Mouse (Mus musculus): Measurements from ENCODE around the gene Pced1b. TPM values are rescaled to one million over a fixed set of nuclear protein-coding genes. Genes with fewer than 3 reads are reported as not detected.

The Pced1b gene
- polyA plus RNA-seq, 1 experiment from 2014 or later: 5.7 TPM

DNA sequence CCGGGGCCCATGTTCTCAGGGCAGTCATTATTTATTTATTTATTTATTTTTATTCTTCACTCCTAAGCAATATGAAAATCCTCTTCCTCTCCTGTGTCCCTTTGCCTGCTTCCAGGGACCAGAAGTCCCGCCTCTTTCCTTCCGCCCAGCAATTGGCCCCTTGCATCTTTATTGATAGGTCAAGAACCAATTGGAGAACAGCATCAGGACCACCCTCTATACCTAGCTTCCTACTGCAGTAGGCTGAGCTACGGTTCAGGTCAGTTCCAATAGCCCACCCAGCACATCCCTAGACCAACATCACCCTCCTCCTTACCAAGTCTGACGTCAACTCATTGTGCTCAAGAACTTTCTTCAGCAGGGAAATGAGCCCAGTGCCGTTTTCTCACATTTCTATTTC, 99.0 kb downstream of the Pced1b start:
- Histone ChIP-seq H3K9me3 (ENCODE audit: control insufficient read depth, low read length) (no peaks in the 10 kb centered on the region), H3K4me3 (replicated peaks; ENCODE audit: low read depth, low read length) (no peak overlapping the region), H3K36me3 (ENCODE audit: control insufficient read depth, insufficient read depth, low read length) (no peaks in the 10 kb centered on the region), H3K27me3 (ENCODE audit: control insufficient read depth, insufficient read depth, low read length) (no peaks in the 10 kb centered on the region), H3K4me2 (ENCODE audit: low read length) (no peak overlapping the region), H3K4me1 (ENCODE audit: control insufficient read depth, insufficient read depth, low read length) (no peaks in the 10 kb centered on the region), H3K9ac (replicated peaks; ENCODE audit: low read length) (no peak overlapping the region), H3K27ac (replicated peaks; ENCODE audit: low read depth, low read length) (no peak overlapping the region)
- ATAC-seq (ENCODE audit: low FRiP score, low TSS enrichment) (no peak), DNase-seq (no peak)
- 82% methylated on average over 6 of the region's 6 CpGs for WGBS

DNA sequence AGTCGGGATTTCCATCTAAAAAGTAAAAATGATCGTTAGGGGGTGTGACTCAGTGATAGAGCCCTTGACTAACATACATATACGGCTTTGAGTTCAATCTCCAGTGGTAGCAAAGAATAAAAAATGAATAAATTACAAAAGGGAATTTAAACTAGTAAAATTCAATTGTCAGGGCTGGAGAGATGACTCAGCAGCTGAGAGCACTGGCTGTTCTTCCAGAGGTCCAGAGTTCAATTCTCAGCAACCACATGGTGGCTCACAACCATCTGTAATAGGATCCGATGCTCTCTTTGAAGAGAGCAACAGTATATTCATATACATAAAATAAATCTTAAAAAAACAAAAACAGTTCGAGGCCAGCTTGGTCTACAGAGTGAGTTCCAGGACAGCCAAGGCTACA, 99.5 kb downstream of the Pced1b start:
- 91% methylated on average over 5 of the region's 5 CpGs for WGBS
- ATAC-seq (ENCODE audit: low FRiP score, low TSS enrichment): no peak

DNA sequence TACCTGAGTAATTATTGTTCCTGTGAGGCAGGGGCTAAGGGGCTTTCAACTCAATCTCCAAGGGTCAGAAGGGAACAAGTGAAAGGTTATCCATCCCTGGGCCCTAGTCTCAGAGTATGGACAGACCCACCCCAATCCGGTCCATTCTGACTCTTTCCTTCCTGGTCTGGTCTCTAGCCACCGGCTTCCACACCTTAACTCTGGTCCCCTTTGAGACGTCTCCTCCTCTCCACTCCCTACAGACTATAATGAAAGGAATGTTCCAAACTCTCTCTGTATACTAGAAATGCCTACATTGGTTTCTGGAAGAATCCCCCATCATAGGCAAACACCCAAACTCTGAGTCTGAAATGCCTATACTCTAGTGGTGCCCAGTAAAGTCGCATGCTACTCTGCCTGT, 100.0 kb downstream of the Pced1b start:
- Histone ChIP-seq H3K27ac (replicated peaks; ENCODE audit: low read depth, low read length) (no peak overlapping the region), H3K9ac (replicated peaks; ENCODE audit: low read length) (no peak overlapping the region), H3K36me3 (ENCODE audit: control insufficient read depth, insufficient read depth, low read length) (no peaks in the 10 kb centered on the region), H3K4me3 (replicated peaks; ENCODE audit: low read depth, low read length) (no peak overlapping the region), H3K27me3 (ENCODE audit: control insufficient read depth, insufficient read depth, low read length) (no peaks in the 10 kb centered on the region), H3K4me1 (ENCODE audit: control insufficient read depth, insufficient read depth, low read length) (no peaks in the 10 kb centered on the region), H3K9me3 (ENCODE audit: control insufficient read depth, low read length) (no peaks in the 10 kb centered on the region), H3K4me2 (ENCODE audit: low read length) (no peak overlapping the region)
- ATAC-seq (ENCODE audit: low FRiP score, low TSS enrichment) (no peak), DNase-seq (no peak)
- 96% methylated on average over 4 of the region's 4 CpGs for WGBS

More for the DNA sequence above, 99.5 kb downstream of the Pced1b start:
- H3K4me1 ChIP-seq (ENCODE audit: control insufficient read depth, insufficient read depth, low read length): no peaks in the 10 kb centered on the region
- H3K36me3 ChIP-seq (ENCODE audit: control insufficient read depth, insufficient read depth, low read length): no peaks in the 10 kb centered on the region
- no peak overlapping the region for H3K27ac ChIP-seq (replicated peaks; ENCODE audit: low read depth, low read length)
- H3K9ac ChIP-seq (replicated peaks; ENCODE audit: low read length): no peak overlapping the region
- H3K4me3 ChIP-seq (replicated peaks; ENCODE audit: low read depth, low read length): no peak overlapping the region
- H3K27me3 ChIP-seq (ENCODE audit: control insufficient read depth, insufficient read depth, low read length): no peaks in the 10 kb centered on the region
- H3K4me2 ChIP-seq (ENCODE audit: low read length): no peak overlapping the region
- DNase-seq: no peak
- H3K9me3 ChIP-seq (ENCODE audit: control insufficient read depth, low read length): no peaks in the 10 kb centered on the region

- Histone ChIP-seq H3K4me1 (ENCODE audit: control insufficient read depth, insufficient read depth, low read length) (no peaks in the 10 kb centered on the region), H3K27me3 (ENCODE audit: control insufficient read depth, insufficient read depth, low read length) (no peaks in the 10 kb centered on the region), H3K9me3 (ENCODE audit: control insufficient read depth, low read length) (no peaks in the 10 kb centered on the region), H3K4me2 (ENCODE audit: low read length) (no peak overlapping the region), H3K4me3 (replicated peaks; ENCODE audit: low read depth, low read length) (no peak overlapping the region), H3K9ac (replicated peaks; ENCODE audit: low read length) (no peak overlapping the region), H3K27ac (replicated peaks; ENCODE audit: low read depth, low read length) (no peak overlapping the region), H3K36me3 (ENCODE audit: control insufficient read depth, insufficient read depth, low read length) (no peaks in the 10 kb centered on the region)
- 89% methylated on average over 24 of the region's 24 CpGs for WGBS
- ATAC-seq (ENCODE audit: low FRiP score, low TSS enrichment): no peak
- no peak for DNase-seq
Measured at GRCm38 (mm10) chr15:97348566-97349315, 101.8 kb downstream of the Pced1b start.

- ATAC-seq (ENCODE audit: low FRiP score, low TSS enrichment): no peak
- no peak for DNase-seq
- WGBS: 85% methylated on average over 4 of the region's 4 CpGs
Measured at GRCm38 (mm10) chr15:97350528-97350927, 103.6 kb downstream of the Pced1b start.

DNA sequence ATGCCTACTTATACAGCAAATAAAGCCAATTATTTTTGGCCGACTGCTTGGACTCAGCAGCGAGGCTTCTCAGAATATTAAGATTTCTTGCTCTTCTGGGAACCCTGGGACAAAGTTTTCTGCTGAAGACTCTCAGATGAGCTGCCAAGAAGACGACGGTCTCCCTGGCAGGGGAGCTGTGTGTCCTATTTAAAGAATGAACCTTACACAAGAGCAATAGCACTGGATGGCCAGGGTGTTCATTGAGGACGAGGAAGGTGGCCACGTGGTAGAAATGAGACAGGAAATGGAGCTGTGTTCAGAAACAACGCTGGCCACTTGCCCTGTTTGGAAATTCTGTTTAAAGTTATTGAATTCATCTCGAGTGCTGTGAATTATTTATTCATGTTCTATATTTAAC, 104.1 kb downstream of the Pced1b start:
- Histone ChIP-seq H3K4me3 (replicated peaks; ENCODE audit: low read depth, low read length) (no peak overlapping the region), H3K4me2 (ENCODE audit: low read length) (no peak overlapping the region), H3K9ac (replicated peaks; ENCODE audit: low read length) (no peak overlapping the region), H3K27ac (replicated peaks; ENCODE audit: low read depth, low read length) (no peak overlapping the region), H3K9me3 (ENCODE audit: control insufficient read depth, low read length) (no peaks in the 10 kb centered on the region), H3K36me3 (ENCODE audit: control insufficient read depth, insufficient read depth, low read length) (no peaks in the 10 kb centered on the region), H3K4me1 (ENCODE audit: control insufficient read depth, insufficient read depth, low read length) (no peaks in the 10 kb centered on the region), H3K27me3 (ENCODE audit: control insufficient read depth, insufficient read depth, low read length) (no peaks in the 10 kb centered on the region)
- ATAC-seq (ENCODE audit: low FRiP score, low TSS enrichment): no peak
- no peak for DNase-seq
- 75% methylated on average over 8 of the region's 8 CpGs for WGBS

More at GRCm38 (mm10) chr15:97350528-97350927, 103.6 kb downstream of the Pced1b start:
- no peak overlapping the region for H3K9ac ChIP-seq (replicated peaks; ENCODE audit: low read length)
- no peaks in the 10 kb centered on the region for H3K4me1 ChIP-seq (ENCODE audit: control insufficient read depth, insufficient read depth, low read length)
- no peak overlapping the region for H3K4me2 ChIP-seq (ENCODE audit: low read length)
- no peaks in the 10 kb centered on the region for H3K36me3 ChIP-seq (ENCODE audit: control insufficient read depth, insufficient read depth, low read length)
- no peak overlapping the region for H3K27ac ChIP-seq (replicated peaks; ENCODE audit: low read depth, low read length)
- no peaks in the 10 kb centered on the region for H3K27me3 ChIP-seq (ENCODE audit: control insufficient read depth, insufficient read depth, low read length)
- H3K4me3 ChIP-seq (replicated peaks; ENCODE audit: low read depth, low read length): no peak overlapping the region
- no peaks in the 10 kb centered on the region for H3K9me3 ChIP-seq (ENCODE audit: control insufficient read depth, low read length)

DNA sequence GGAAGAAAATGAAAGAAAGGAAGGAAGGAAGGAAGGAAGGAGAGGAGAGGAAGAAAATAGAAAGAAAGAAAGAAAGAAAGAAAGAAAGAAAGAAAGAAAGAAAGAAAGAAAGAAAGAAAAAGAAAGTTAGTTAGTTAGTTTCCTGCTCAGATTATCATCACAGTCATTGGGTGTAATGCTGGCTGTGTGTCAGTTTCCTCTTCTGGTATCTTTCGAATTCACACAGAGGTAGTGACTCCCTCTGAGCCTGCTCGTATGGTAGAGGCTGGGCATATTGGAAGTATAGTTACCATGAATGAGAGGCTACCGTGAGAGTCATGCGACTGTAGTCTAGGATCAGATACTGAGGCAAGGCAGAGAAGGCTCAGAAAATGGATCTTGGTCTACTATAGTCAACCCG, 104.8 kb downstream of the Pced1b start:
- Histone ChIP-seq H3K4me3 (replicated peaks; ENCODE audit: low read depth, low read length) (no peak overlapping the region), H3K27ac (replicated peaks; ENCODE audit: low read depth, low read length) (no peak overlapping the region), H3K9ac (replicated peaks; ENCODE audit: low read length) (no peak overlapping the region), H3K36me3 (ENCODE audit: control insufficient read depth, insufficient read depth, low read length) (no peaks in the 10 kb centered on the region), H3K27me3 (ENCODE audit: control insufficient read depth, insufficient read depth, low read length) (no peaks in the 10 kb centered on the region), H3K4me1 (ENCODE audit: control insufficient read depth, insufficient read depth, low read length) (0 out of 2 replicates have a peak, but pooled peaks cover under 1% of the 10 kb centered on the region), H3K9me3 (ENCODE audit: control insufficient read depth, low read length) (no peaks in the 10 kb centered on the region), H3K4me2 (ENCODE audit: low read length) (no peak overlapping the region)
- DNase-seq: no peak
- ATAC-seq (ENCODE audit: low FRiP score, low TSS enrichment): no peak
- 95% methylated on average over 5 of the region's 5 CpGs for WGBS

DNA sequence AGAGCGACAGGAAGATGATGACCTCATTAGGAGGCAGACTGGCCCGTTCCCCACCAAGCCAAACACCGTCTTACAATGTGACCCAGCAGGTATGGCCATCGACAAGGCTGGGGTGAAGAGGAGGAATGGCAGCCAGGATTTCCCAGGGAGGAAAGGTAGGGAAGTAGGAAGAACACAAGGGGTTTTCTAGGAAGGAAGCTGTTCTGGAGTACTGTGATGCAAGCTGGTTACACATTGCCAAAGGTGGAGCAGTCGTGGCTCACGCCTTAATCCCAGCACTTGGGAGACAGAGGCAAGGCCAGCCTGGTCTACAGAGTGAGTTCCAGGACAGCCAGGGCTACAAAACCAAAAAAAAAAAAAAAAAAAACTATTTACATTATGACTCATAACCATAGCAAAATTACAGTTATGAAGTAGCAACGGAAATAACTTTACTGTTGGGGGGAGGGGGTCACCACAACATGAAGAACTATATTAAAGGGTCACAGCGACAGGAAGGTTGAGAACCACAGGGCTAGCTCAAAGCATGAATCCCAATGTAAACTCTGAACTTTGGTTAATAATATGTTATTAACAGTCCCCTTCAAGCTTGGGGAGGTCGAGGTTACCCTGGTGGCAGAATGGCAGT, 108.9 kb downstream of the Pced1b start:
- no peak overlapping the region for H3K27ac ChIP-seq (replicated peaks; ENCODE audit: low read depth, low read length)
- H3K4me2 ChIP-seq (ENCODE audit: low read length): no peak overlapping the region
- ATAC-seq (ENCODE audit: low FRiP score, low TSS enrichment) (no peak), DNase-seq (no peak)
- H3K4me3 ChIP-seq (replicated peaks; ENCODE audit: low read depth, low read length): no peak overlapping the region
- H3K9me3 ChIP-seq (ENCODE audit: control insufficient read depth, low read length): no peaks in the 10 kb centered on the region
- no peaks in the 10 kb centered on the region for H3K27me3 ChIP-seq (ENCODE audit: control insufficient read depth, insufficient read depth, low read length)
- peaks cover 13% of the 10 kb centered on the region for H3K4me1 ChIP-seq (ENCODE audit: control insufficient read depth, insufficient read depth, low read length)
- 89% methylated on average over 9 of the region's 9 CpGs for WGBS
- no peak overlapping the region for H3K9ac ChIP-seq (replicated peaks; ENCODE audit: low read length)
- no peaks in the 10 kb centered on the region for H3K36me3 ChIP-seq (ENCODE audit: control insufficient read depth, insufficient read depth, low read length)

- DNase-seq: peak; percentile 35
- H3K36me3 ChIP-seq (ENCODE audit: control insufficient read depth, insufficient read depth, low read length): no peaks in the 10 kb centered on the region
- H3K4me1 ChIP-seq (ENCODE audit: control insufficient read depth, insufficient read depth, low read length): peaks cover 13% of the 10 kb centered on the region
- no peaks in the 10 kb centered on the region for H3K9me3 ChIP-seq (ENCODE audit: control insufficient read depth, low read length)
- H3K4me3 ChIP-seq (replicated peaks; ENCODE audit: low read depth, low read length): no peak overlapping the region
- 0 out of 2 replicates have a peak, but pooled peaks have one; percentile 27 for ATAC-seq (ENCODE audit: low FRiP score, low TSS enrichment)
- 95% methylated on average over 1 of the region's 1 CpGs for WGBS
- H3K27ac ChIP-seq (replicated peaks; ENCODE audit: low read depth, low read length): peak overlapping the region; percentile 63
- H3K9ac ChIP-seq (replicated peaks; ENCODE audit: low read length): no peak overlapping the region
- H3K27me3 ChIP-seq (ENCODE audit: control insufficient read depth, insufficient read depth, low read length): no peaks in the 10 kb centered on the region
- H3K4me2 ChIP-seq (ENCODE audit: low read length): no peak overlapping the region
Measured at GRCm38 (mm10) chr15:97357016-97357415, 110.1 kb downstream of the Pced1b start.
